Mouse (Mus musculus): ENCODE results near the gene 4921507P07Rik. TPM values are rescaled to one million over a fixed set of nuclear protein-coding genes. Genes with fewer than 3 reads are reported as not detected.

4921507P07Rik gene
- polyA plus RNA-seq, 1 experiment = 1.7 TPM

DNA sequence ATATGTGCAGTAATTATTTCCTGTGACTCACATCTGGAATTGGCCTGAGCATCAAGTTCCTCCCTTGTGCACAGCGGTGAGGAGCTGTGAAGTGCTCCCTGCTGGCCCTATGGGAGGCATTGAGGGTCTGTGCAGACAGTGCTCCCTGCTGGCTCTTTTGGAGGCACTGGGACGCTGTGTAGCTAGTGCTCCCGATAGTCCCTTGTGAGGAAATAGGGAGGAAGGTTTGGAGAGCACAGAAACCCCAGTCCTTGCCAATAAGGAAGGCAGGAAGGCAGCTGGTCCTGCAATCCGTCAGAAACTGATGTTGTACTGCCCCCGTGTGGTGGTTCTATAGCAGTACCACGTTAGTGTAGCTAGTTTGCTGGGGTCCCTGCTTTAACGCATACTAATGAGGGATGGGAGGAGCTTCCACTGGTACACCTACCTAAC lies 60.0 kb downstream of the 4921507P07Rik start:
- Histone ChIP-seq H3K4me1 (ENCODE audit: control insufficient read depth, insufficient read depth, insufficient read length, low read length) (no peaks in the 10 kb centered on the region), H3K27ac (replicated peaks; ENCODE audit: low read depth, low read length) (no peak overlapping the region), H3K4me3 (ENCODE audit: insufficient read depth, low read depth, low read length) (no peak overlapping the region)

DNA sequence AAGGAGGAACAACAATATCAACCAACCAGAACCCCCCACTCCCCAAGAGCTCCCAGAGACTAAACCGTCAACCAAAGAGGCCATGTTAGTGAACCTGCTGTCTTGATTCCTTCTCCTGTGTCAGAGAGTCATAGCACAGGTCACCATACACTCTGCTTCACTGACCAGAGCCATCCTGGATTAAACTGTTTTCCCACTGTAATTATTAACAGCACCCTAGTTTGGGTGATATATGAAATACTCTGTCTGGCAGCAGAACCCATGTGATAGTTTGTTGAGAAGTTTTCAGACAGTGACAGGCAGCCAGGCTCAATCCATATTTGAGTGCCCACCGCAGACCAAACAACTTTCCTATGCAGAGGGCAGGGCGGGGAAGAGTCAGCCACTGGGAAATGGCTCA lies 61.1 kb downstream of the 4921507P07Rik start:
- Histone ChIP-seq H3K4me1 (ENCODE audit: control insufficient read depth, insufficient read depth, insufficient read length, low read length) (no peaks in the 10 kb centered on the region), H3K4me3 (ENCODE audit: insufficient read depth, low read depth, low read length) (no peak overlapping the region), H3K27ac (replicated peaks; ENCODE audit: low read depth, low read length) (no peak overlapping the region)

DNA sequence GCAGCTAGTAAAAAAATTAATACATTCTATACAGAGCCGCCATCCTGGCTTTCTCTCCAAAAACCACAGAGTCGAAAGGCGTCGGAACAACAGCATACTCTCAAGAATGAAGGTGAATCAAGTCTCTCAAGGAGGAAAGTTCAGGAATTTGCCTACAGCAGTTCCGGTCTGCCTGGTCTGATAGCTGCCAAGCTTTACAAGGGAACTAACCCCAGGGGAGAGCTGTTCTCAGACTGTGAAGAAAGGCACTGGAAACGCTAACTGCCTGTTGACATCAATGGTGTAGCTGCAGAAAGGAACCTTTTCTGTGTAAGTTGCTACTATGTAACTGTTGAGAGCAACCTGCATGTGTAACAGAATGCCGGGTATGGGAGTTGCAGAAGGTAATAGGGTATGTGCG lies 64.5 kb downstream of the 4921507P07Rik start:
- Histone ChIP-seq H3K27ac (replicated peaks; ENCODE audit: low read depth, low read length) (no peak overlapping the region), H3K4me3 (ENCODE audit: insufficient read depth, low read depth, low read length) (no peak overlapping the region), H3K4me1 (ENCODE audit: control insufficient read depth, insufficient read depth, insufficient read length, low read length) (no peaks in the 10 kb centered on the region)

DNA sequence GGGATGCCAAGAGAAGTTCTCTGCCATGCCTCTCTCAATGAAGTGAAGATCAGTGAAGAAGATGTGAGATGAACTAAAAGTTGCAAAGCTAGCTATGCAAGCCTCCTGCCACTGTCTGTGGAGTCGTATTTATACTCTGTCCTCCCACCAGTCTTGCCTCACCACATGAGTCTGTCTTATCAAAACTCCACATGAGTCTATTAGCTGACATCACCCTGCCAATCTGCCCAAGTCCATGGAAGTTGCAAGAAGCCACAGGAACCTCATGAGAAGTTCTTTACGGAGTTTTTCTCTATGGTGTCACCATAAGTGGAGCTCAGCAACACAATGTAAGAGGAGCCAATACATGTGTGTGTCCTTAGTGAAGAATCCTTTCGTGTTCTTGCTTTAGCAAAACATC lies 65.4 kb downstream of the 4921507P07Rik start:
- H3K27ac ChIP-seq (replicated peaks; ENCODE audit: low read depth, low read length) = no peak overlapping the region
- H3K4me1 ChIP-seq (ENCODE audit: control insufficient read depth, insufficient read depth, insufficient read length, low read length) = no peaks in the 10 kb centered on the region
- no peak overlapping the region for H3K4me3 ChIP-seq (ENCODE audit: insufficient read depth, low read depth, low read length)

DNA sequence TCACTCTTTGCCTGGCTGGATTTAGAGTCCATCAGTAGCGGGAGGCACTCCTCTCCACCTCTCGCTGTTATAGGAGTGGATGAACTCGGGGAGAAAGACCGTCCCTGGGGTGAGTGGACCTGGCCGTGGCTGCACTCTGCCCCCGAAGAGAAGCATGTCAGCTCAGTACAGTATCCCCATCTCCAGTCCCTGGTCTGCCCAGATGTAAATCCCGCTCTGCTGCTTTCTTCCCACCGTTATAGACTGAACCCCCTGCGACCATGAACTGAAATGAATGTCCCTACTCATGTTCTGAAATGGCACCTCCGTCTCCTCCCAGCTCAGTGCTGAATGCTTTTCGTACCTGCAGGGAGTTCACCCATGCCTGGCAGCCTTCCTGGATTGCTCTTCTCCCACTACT lies 67.2 kb downstream of the 4921507P07Rik start:
- Histone ChIP-seq H3K4me1 (ENCODE audit: control insufficient read depth, insufficient read depth, insufficient read length, low read length) (no peaks in the 10 kb centered on the region), H3K4me3 (ENCODE audit: insufficient read depth, low read depth, low read length) (no peak overlapping the region), H3K27ac (replicated peaks; ENCODE audit: low read depth, low read length) (no peak overlapping the region)

DNA sequence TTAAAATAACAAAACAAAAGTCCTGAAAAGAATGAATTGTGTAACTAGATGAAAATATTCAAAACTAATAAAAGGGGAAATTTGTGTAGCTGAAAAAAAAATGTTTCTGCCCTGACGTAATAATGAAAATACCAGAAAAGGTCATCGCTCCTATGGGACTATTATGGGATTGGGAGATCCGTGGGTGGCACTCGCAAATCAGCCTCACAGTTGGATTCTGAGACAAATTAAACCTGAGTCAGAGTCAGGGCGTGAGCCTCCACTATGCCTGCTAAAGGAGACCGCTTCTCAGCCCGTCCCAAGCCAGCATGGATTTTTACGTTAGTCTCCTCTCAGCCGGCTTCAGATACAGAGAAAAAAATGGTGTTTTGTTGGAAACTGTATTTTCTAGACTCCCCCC lies 69.0 kb downstream of the 4921507P07Rik start:
- Histone ChIP-seq H3K4me3 (ENCODE audit: insufficient read depth, low read depth, low read length) (no peak overlapping the region), H3K4me1 (ENCODE audit: control insufficient read depth, insufficient read depth, insufficient read length, low read length) (no peaks in the 10 kb centered on the region), H3K27ac (replicated peaks; ENCODE audit: low read depth, low read length) (no peak overlapping the region)

DNA sequence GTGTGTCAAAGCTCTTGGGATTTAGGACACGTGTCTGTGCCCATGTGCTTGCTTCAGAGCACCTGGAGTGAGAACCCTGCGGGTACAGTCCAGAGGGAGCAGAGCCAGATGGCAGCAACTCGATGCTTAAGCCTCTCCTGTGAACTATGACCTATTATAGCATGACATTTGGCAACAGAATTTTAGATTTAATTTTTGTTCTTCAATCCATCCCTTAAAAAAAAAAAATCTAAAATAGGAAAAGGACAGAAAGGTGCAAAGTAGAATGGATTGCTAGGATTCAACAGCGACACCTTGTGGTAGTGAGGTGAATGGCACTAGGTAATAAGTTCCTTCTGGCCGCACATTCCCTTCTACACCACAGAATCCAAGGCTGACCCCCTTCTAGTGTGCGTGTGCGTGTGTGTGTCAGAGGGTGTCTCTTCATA lies 69.8 kb downstream of the 4921507P07Rik start:
- no peak overlapping the region for H3K4me3 ChIP-seq (ENCODE audit: insufficient read depth, low read depth, low read length)
- H3K27ac ChIP-seq (replicated peaks; ENCODE audit: low read depth, low read length) = no peak overlapping the region

DNA sequence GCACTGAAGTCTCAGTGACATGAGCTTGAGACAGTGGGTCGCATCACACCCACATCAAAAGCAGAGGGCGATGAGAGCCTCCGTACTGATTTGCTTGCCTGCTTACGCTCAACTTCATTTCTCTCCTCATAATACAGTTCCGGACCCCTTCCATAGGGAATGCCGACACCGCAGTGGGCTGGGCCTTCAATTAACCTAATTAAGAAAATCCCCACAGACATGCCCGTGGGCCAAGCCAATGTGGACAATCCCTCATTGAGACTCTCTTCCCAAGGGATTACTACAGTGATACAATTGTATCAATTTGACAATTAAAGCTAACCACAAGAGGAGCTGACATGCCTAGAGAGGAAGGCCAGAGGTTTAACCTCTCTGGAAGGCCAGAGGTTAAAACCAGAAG lies 70.6 kb downstream of the 4921507P07Rik start:
- Histone ChIP-seq H3K4me1 (ENCODE audit: control insufficient read depth, insufficient read depth, insufficient read length, low read length) (no peaks in the 10 kb centered on the region), H3K4me3 (ENCODE audit: insufficient read depth, low read depth, low read length) (no peak overlapping the region), H3K27ac (replicated peaks; ENCODE audit: low read depth, low read length) (no peak overlapping the region)

More for the DNA sequence above, 69.8 kb downstream of the 4921507P07Rik start:
- no peaks in the 10 kb centered on the region for H3K4me1 ChIP-seq (ENCODE audit: control insufficient read depth, insufficient read depth, insufficient read length, low read length)

DNA sequence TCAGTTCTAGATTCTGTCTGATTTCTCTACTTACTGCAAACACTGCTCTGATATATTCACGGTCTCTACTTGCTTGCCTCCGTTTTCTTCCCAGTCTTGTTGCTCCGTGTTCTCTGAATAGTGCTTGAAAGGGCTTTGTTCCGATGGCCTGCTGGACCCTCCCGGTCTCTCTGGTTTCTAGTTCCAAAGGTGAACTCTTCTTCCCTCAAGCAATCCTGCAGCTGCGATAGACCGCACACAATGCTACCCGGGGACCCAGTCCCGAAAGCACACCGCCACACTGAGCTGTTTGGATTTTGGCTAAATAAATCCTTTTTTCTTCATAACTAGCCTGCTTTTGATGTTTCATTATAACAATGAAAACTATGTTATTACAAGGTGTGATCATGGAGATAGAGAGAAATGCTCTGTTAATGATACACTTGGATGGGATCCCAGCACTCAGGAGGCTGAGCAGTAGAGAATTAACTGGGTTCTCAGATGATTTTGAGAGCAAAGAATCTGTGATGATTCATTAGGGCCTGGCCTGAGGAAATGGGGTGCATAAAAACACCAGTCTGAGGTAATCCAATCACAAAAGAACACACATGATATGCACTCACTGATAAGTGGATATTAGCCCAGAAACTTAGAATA lies 72.1 kb downstream of the 4921507P07Rik start:
- Histone ChIP-seq H3K4me3 (ENCODE audit: insufficient read depth, low read depth, low read length) (no peak overlapping the region), H3K27ac (replicated peaks; ENCODE audit: low read depth, low read length) (no peak overlapping the region)

More for the DNA sequence above, 72.1 kb downstream of the 4921507P07Rik start:
- H3K4me1 ChIP-seq (ENCODE audit: control insufficient read depth, insufficient read depth, insufficient read length, low read length) = no peaks in the 10 kb centered on the region

Other genes with a start within 250 kb of the 4921507P07Rik start
- gene Osbpl3, start 140.4 kb downstream of the 4921507P07Rik start, polyA plus RNA-seq (2012; ENCODE audit: insufficient read depth, insufficient read length, missing spikeins) = 0.40 and 1.2 TPM in 2 replicates
- 219 and 245 TPM in 2 replicates for gene Cycs, start 30.1 kb downstream of the 4921507P07Rik start, polyA plus RNA-seq (2012; ENCODE audit: insufficient read depth, insufficient read length, missing spikeins)
- gene Npvf, start 57.8 kb upstream of the 4921507P07Rik start, polyA plus RNA-seq (2012; ENCODE audit: insufficient read depth, insufficient read length, missing spikeins) = not detected in 2 replicates

All from brown adipose tissue, adult 24 weeks (tissue).